ENCODE assay signal across 18 mouse cellular contexts in the genomic region with DNA sequence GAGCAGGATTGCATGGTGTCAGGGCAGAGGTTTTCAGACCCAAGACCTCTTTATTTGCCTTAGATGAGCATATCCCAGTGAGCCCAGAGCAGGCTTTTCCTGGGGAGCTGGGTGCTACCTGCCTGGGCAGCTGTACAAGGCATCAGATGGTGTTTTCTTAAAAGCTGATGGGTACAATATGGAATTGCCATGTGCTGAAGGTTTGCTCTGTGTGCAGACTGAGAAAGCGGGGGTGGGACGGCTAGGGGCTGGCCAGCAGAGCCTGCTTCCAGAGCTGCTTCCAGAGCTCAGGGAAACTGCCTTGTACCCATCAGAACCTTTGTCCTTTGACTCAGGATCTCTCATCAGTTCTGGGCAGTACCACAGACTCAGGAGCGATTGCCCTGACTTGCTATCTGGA. TPM values are rescaled to one million over a fixed set of nuclear protein-coding genes. Genes with fewer than 3 reads are reported as not detected.
DNase-seq lines count a peak whose midpoint lies in the region; ATAC-seq lines count a peak whose summit lies in the region.
"Had no signal": no experiment of that assay in that cellular context is flagged by ENCODE, and none has a peak within 500 bp of the region (broad histone marks: within the 10 kb centered on the region; RNA-seq: fewer than 3 reads in every experiment).

No protein-coding gene starts in this region.

- peak; percentile 40 for DNase-seq in layer of hippocampus, adult 11-12 months (ENCODE audit: low spot score)
- no peak for DNase-seq in layer of hippocampus, postnatal 25 days (ENCODE audit: extremely low spot score in 1 of 2, low spot score in 1 of 2)
- peak; percentile 30 for DNase-seq in right cerebral cortex, postnatal 14 days
- no peak for DNase-seq in right cerebral cortex, adult 18-20 months
- peak; percentile 18 to 45 for DNase-seq in layer of hippocampus, adult 8-10 months (ENCODE audit: low spot score in 2 of 2)
- DNase-seq in lung, postnatal 25 days (ENCODE audit: low spot score) = no peak
- DNase-seq: adrenal gland, postnatal 10 days; adrenal gland, postnatal 36 days; cerebellum, adult 11 months; cerebellum, adult 2 months; cerebellum, adult 9-11 months; cerebellum, postnatal 25 days; embryo, embryonic 11 days; gastrocnemius, postnatal 25 days; heart, adult 2 months had no signal

- ATAC-seq in granulocyte monocyte progenitor cell, adult 5-6 weeks (replicated peaks; ENCODE audit: poor library complexity, severe bottlenecking) = no peak
- ATAC-seq: activated CD4-positive, CD25-positive, alpha-beta regulatory T cell, adult 4 months; forebrain, embryonic 15.5 days had no signal

RNA-seq across cellular contexts. Expression of gene Cacna2d2, which starts 11.7 kb away (rescaled TPM):
- 10 to 100 TPM; 16.8 to 21.2 TPM for total RNA-seq in layer of hippocampus, postnatal 25 days (2021)
- total RNA-seq in layer of hippocampus, adult 8-10 months (2022) = 10 to 100 TPM; 14.6 to 21.0 (median 17.0) TPM
- total RNA-seq in granulocyte monocyte progenitor cell, adult 5-6 weeks (2014; fragmentation: Nextera tagmentation) = 0.19 TPM in 1 of 2 replicates, not detected in the other
- total RNA-seq in granulocyte monocyte progenitor cell, adult 5-6 weeks (2017) = 0.09 and 0.10 TPM in 2 replicates

RNA-seq across cellular contexts. Expression of gene 6430571L13Rik, which starts 47.3 kb away (rescaled TPM):
- total RNA-seq in layer of hippocampus, postnatal 25 days (2021) = 1 to 10 TPM; 2.1 to 2.3 TPM
- 1 to 10 TPM; 2.4 to 4.0 (median 3.4) TPM for total RNA-seq in layer of hippocampus, adult 8-10 months (2022)
- total RNA-seq in granulocyte monocyte progenitor cell, adult 5-6 weeks (2014; fragmentation: Nextera tagmentation) = not detected in 2 replicates
- not detected in 2 replicates for total RNA-seq in granulocyte monocyte progenitor cell, adult 5-6 weeks (2017)

RNA-seq across cellular contexts. Expression of gene Hemk1, which starts 49.6 kb away (rescaled TPM):
- 10 to 100 TPM; 16.5 to 18.2 TPM for total RNA-seq in layer of hippocampus, postnatal 25 days (2021)
- total RNA-seq in layer of hippocampus, adult 8-10 months (2022) = 10 to 100 TPM; 15.6 to 20.6 (median 18.5) TPM
- total RNA-seq in granulocyte monocyte progenitor cell, adult 5-6 weeks (2014; fragmentation: Nextera tagmentation) = 12.0 and 32.9 TPM in 2 replicates
- 6.0 and 11.3 TPM in 2 replicates for total RNA-seq in granulocyte monocyte progenitor cell, adult 5-6 weeks (2017)

Comparison
In these comparisons a context has a peak if more than half of its experiments do, and no peak if none do; other contexts are left out.
1. DNase-seq: peak in layer of hippocampus, adult 11-12 months (single experiment), right cerebral cortex, postnatal 14 days (single experiment) and layer of hippocampus, adult 8-10 months (2 of 2); none in layer of hippocampus, postnatal 25 days (0 of 2), right cerebral cortex, adult 18-20 months (single experiment) and lung, postnatal 25 days (single experiment).
2. RNA of gene Cacna2d2, which starts 11.7 kb away (total RNA-seq): 16.8 to 21.2 TPM in layer of hippocampus, postnatal 25 days and 14.6 to 21.0 TPM in layer of hippocampus, adult 8-10 months; 0.09 to 0.19 TPM in granulocyte monocyte progenitor cell, adult 5-6 weeks; every median in the first group is over 10 times any median in the second.